Mouse (Mus musculus) embryonic facial prominence, embryonic 13.5 days (tissue): ENCODE measurements around the gene Syngap1. TPM values are rescaled to one million over a fixed set of nuclear protein-coding genes. Genes with fewer than 3 reads are reported as not detected.
A peak's percentile ranks its signal among the peaks of the same experiment; 100 is the strongest.

Source experiments
- ATAC-seq: fragments of 200-750 bp; cut with Nextera tagmentation; 2 replicates; pipeline ENCODE4 v1.8.0; 2017; ENCODE audit warnings: low read depth; ENCODE audit not compliant: insufficient number of reproducible peaks, insufficient read depth, low FRiP score, low TSS enrichment
- H3K27ac ChIP-seq: fragments of 300-500 bp; sonication (generic); 2 replicates; pipeline ENCODE4 v1.5.1; 2015; ENCODE audit warnings: moderate library complexity, mild to moderate bottlenecking, inconsistent platforms
- H3K27me3 ChIP-seq: fragments of 300-500 bp; sonication (generic); 2 replicates; pipeline ENCODE4 v1.6.1; 2015; ENCODE audit warnings: mild to moderate bottlenecking, inconsistent platforms
- H3K36me3 ChIP-seq: fragments of 300-500 bp; sonication (generic); 2 replicates; pipeline ENCODE4 v1.6.1; 2015; ENCODE audit warnings: mild to moderate bottlenecking, inconsistent platforms
- H3K4me1 ChIP-seq: fragments of 300-500 bp; sonication (generic); 2 replicates; pipeline ENCODE4 v1.6.1; 2015; ENCODE audit warnings: inconsistent platforms
- H3K4me2 ChIP-seq: fragments of 300-500 bp; sonication (generic); 2 replicates; pipeline ENCODE4 v1.6.1; 2015; ENCODE audit warnings: moderate library complexity, mild to moderate bottlenecking, inconsistent platforms
- H3K4me3 ChIP-seq: fragments of 300-500 bp; sonication (generic); 2 replicates; pipeline ENCODE4 v1.5.1; 2015; ENCODE audit warnings: mild to moderate bottlenecking, inconsistent platforms
- H3K9ac ChIP-seq: fragments of 300-500 bp; sonication (generic); 2 replicates; pipeline ENCODE4 v1.6.1; 2015; ENCODE audit warnings: mild to moderate bottlenecking, inconsistent platforms
- H3K9me3 ChIP-seq: fragments of 300-500 bp; sonication (generic); 2 replicates; pipeline ENCODE4 v1.6.1; 2016; ENCODE audit warnings: inconsistent platforms
- WGBS: fragments of 180-500 bp; shearing (Covaris S2); methylation state at CpG from one replicate; pipeline ENCODE4 v1.1.7; 2015; ENCODE audit warnings: mixed read lengths; 5-methylcytosine and 5-hydroxymethylcytosine counted together
- polyA plus RNA-seq: library from polyadenylated mRNA; unstranded; fragments of >200 nt; fragmentation: Nextera tagmentation; extraction: Ambion mirVana; gene quantifications from 2 replicates; pipeline ENCODE4 v1.2.1, GENCODE M21; 2015

Gene Syngap1
- polyA plus RNA-seq, 1 experiment from 2014 or later: 3.7 TPM

GRCm38 (mm10) chr17:26959815-26960214 lies 18.8 kb downstream of the Syngap1 start:
- Histone ChIP-seq H3K4me1 (no peaks in the 10 kb centered on the region), H3K9ac (no peak overlapping the region), H3K4me3 (no peak overlapping the region), H3K9me3 (no peaks in the 10 kb centered on the region), H3K27me3 (no peaks in the 10 kb centered on the region), H3K36me3 (peaks cover 96% of the 10 kb centered on the region), H3K4me2 (no peak overlapping the region), H3K27ac (no peak overlapping the region)
- WGBS: 90% methylated on average over 4 of the region's 4 CpGs
- ATAC-seq: no peak

- no peak overlapping the region for H3K9ac ChIP-seq
- no peak overlapping the region for H3K27ac ChIP-seq
- H3K4me2 ChIP-seq: no peak overlapping the region
- no peaks in the 10 kb centered on the region for H3K9me3 ChIP-seq
- ATAC-seq: no peak
- no peak overlapping the region for H3K4me3 ChIP-seq
- no peaks in the 10 kb centered on the region for H3K27me3 ChIP-seq
- 87% methylated on average over 21 of the region's 21 CpGs for WGBS
- peaks cover 96% of the 10 kb centered on the region for H3K36me3 ChIP-seq
- H3K4me1 ChIP-seq: no peaks in the 10 kb centered on the region
Observed at GRCm38 (mm10) chr17:26961572-26962240, 20.7 kb downstream of the Syngap1 start.

- no peak for ATAC-seq
- H3K27ac ChIP-seq: no peak overlapping the region
- 85% methylated on average over 11 of the region's 11 CpGs for WGBS
- no peak overlapping the region for H3K4me3 ChIP-seq
- peaks cover 14% of the 10 kb centered on the region for H3K4me1 ChIP-seq
- H3K27me3 ChIP-seq: no peaks in the 10 kb centered on the region
- no peak overlapping the region for H3K9ac ChIP-seq
- H3K4me2 ChIP-seq: no peak overlapping the region; the same call in 1 of the 2 replicates
- H3K36me3 ChIP-seq: peaks cover 70% of the 10 kb centered on the region
- no peaks in the 10 kb centered on the region for H3K9me3 ChIP-seq
Observed at GRCm38 (mm10) chr17:26966993-26967392, 25.9 kb downstream of the Syngap1 start.

- H3K9me3 ChIP-seq: no peaks in the 10 kb centered on the region
- H3K27ac ChIP-seq: no peak overlapping the region
- no peak overlapping the region for H3K4me3 ChIP-seq
- no peak overlapping the region for H3K9ac ChIP-seq
- WGBS: 85% methylated on average over 6 of the region's 6 CpGs
- H3K27me3 ChIP-seq: no peaks in the 10 kb centered on the region
- peaks cover 65% of the 10 kb centered on the region for H3K36me3 ChIP-seq
- no peak for ATAC-seq
- peaks cover 19% of the 10 kb centered on the region for H3K4me1 ChIP-seq
- H3K4me2 ChIP-seq: no peak overlapping the region; the same call in 1 of the 2 replicates
Observed at GRCm38 (mm10) chr17:26967477-26967876, 26.4 kb downstream of the Syngap1 start.

- H3K9me3 ChIP-seq: no peaks in the 10 kb centered on the region
- peaks cover 57% of the 10 kb centered on the region for H3K36me3 ChIP-seq
- no peaks in the 10 kb centered on the region for H3K27me3 ChIP-seq
- H3K4me2 ChIP-seq: no peak overlapping the region
- peaks cover 20% of the 10 kb centered on the region for H3K4me1 ChIP-seq
- H3K27ac ChIP-seq: no peak overlapping the region
- H3K9ac ChIP-seq: peak overlapping the region; percentile 49
- ATAC-seq: no peak
- 81% methylated on average over 6 of the region's 6 CpGs for WGBS
- no peak overlapping the region for H3K4me3 ChIP-seq
Observed at GRCm38 (mm10) chr17:26968200-26968611, 27.2 kb downstream of the Syngap1 start.

GRCm38 (mm10) chr17:26969257-26969656 lies 28.2 kb downstream of the Syngap1 start:
- H3K27me3 ChIP-seq: no peaks in the 10 kb centered on the region
- WGBS: 86% methylated on average over 6 of the region's 6 CpGs
- H3K36me3 ChIP-seq: peaks cover 52% of the 10 kb centered on the region
- no peak overlapping the region for H3K9ac ChIP-seq
- no peak overlapping the region for H3K4me2 ChIP-seq
- no peak overlapping the region for H3K4me3 ChIP-seq
- no peaks in the 10 kb centered on the region for H3K9me3 ChIP-seq
- peaks cover 28% of the 10 kb centered on the region for H3K4me1 ChIP-seq
- H3K27ac ChIP-seq: no peak overlapping the region
- no peak for ATAC-seq

- no peaks in the 10 kb centered on the region for H3K9me3 ChIP-seq
- no peak overlapping the region for H3K9ac ChIP-seq
- ATAC-seq: no peak
- WGBS: 77% methylated on average over 12 of the region's 12 CpGs
- H3K36me3 ChIP-seq: peaks cover 52% of the 10 kb centered on the region
- H3K27ac ChIP-seq: peak overlapping the region; percentile 44; the same call in 1 of the 2 replicates
- peaks cover 34% of the 10 kb centered on the region for H3K4me1 ChIP-seq
- no peak overlapping the region for H3K4me2 ChIP-seq
- H3K4me3 ChIP-seq: no peak overlapping the region
- H3K27me3 ChIP-seq: no peaks in the 10 kb centered on the region
Observed at GRCm38 (mm10) chr17:26970221-26970620, 29.2 kb downstream of the Syngap1 start.

GRCm38 (mm10) chr17:26971247-26971905 lies 30.3 kb downstream of the Syngap1 start:
- H3K9ac ChIP-seq: peak overlapping the region; percentile 86
- H3K4me1 ChIP-seq: peaks cover 45% of the 10 kb centered on the region
- 56% methylated on average over 8 of the region's 8 CpGs for WGBS
- peak overlapping the region; percentile 97 for H3K4me2 ChIP-seq
- H3K36me3 ChIP-seq: peaks cover 52% of the 10 kb centered on the region
- H3K4me3 ChIP-seq: peak overlapping the region; percentile 82
- peak overlapping the region; percentile 90 for H3K27ac ChIP-seq
- no peak for ATAC-seq
- H3K9me3 ChIP-seq: no peaks in the 10 kb centered on the region
- no peaks in the 10 kb centered on the region for H3K27me3 ChIP-seq

GRCm38 (mm10) chr17:26972107-26972506 lies 31.1 kb downstream of the Syngap1 start:
- WGBS: 2% methylated on average over 3 of the region's 3 CpGs
- H3K4me2 ChIP-seq: peak overlapping the region; percentile 97
- H3K4me1 ChIP-seq: peaks cover 50% of the 10 kb centered on the region
- H3K9ac ChIP-seq: peak overlapping the region; percentile 86
- H3K9me3 ChIP-seq: no peaks in the 10 kb centered on the region
- no peaks in the 10 kb centered on the region for H3K27me3 ChIP-seq
- H3K4me3 ChIP-seq: peak overlapping the region; percentile 82
- no peak for ATAC-seq
- H3K27ac ChIP-seq: peak overlapping the region; percentile 90
- H3K36me3 ChIP-seq: peaks cover 52% of the 10 kb centered on the region

GRCm38 (mm10) chr17:26972703-26973574 lies 31.9 kb downstream of the Syngap1 start, which contains the start of gene Zbtb9:
Gene Zbtb9 (plus strand): TSS chr17:26973167.
- Histone ChIP-seq H3K4me1 (peaks cover 50% of the 10 kb centered on the region), H3K36me3 (peaks cover 52% of the 10 kb centered on the region), H3K4me3 (peak within 1 kb of the TSS; percentile 82), H3K4me2 (peak within 1 kb of the TSS; percentile 97), H3K9me3 (no peaks in the 10 kb centered on the region), H3K9ac (peak within 1 kb of the TSS; percentile 86), H3K27ac (peak within 1 kb of the TSS; percentile 90), H3K27me3 (no peaks in the 10 kb centered on the region)
- WGBS: under 1% methylated on average over 74 of the region's 75 CpGs
- peak; percentile 97 for ATAC-seq

GRCm38 (mm10) chr17:26974547-26974946 lies 33.5 kb downstream of the Syngap1 start:
- H3K36me3 ChIP-seq: peaks cover 61% of the 10 kb centered on the region
- no peaks in the 10 kb centered on the region for H3K9me3 ChIP-seq
- no peak for ATAC-seq
- H3K4me1 ChIP-seq: peaks cover 50% of the 10 kb centered on the region
- peak overlapping the region; percentile 97 for H3K4me2 ChIP-seq
- H3K27me3 ChIP-seq: no peaks in the 10 kb centered on the region
- peak overlapping the region; percentile 86; the same call in 1 of the 2 replicates for H3K9ac ChIP-seq
- peak overlapping the region; percentile 82; the same call in 1 of the 2 replicates for H3K4me3 ChIP-seq
- 92% methylated on average over 15 of the region's 15 CpGs for WGBS
- H3K27ac ChIP-seq: no peak overlapping the region
